Mouse (Mus musculus): ENCODE measurements around the gene Osgin1. TPM values are rescaled to one million over a fixed set of nuclear protein-coding genes. Genes with fewer than 3 reads are reported as not detected.
A peak's percentile ranks its signal among the peaks of the same experiment; 100 is the strongest.

Osgin1 gene
- polyA plus RNA-seq, 1 experiment from 2014 or later = 3.8 TPM

DNA sequence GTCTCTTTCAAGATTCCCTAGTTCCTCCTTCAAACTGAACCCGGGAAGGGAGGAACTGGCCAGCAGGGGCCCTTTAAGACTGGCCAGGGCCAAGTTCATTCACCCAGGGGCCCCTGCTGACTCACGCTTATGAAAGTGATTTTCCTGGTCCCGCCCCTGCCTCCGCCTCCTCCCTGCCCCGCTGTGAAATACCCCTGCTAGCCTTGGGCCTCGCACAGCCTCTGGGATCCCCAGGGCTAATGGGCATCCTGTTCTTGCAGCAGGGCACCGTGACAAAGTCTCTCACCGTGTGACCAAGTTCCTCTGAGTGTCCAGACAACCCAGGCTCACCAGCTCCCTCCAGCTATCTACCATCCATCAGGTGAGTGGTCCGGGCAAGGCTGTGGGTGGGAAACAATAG is 3.0 kb downstream of the Osgin1 start:
- Histone ChIP-seq H3K4me3 (replicated peaks) (peak overlapping the region; percentile 23), H3K9ac (peak overlapping the region; percentile 18; the same call in 1 of the 2 replicates), H3K4me1 (replicated peaks) (peaks cover 45% of the 10 kb centered on the region), H3K36me3 (no peaks in the 10 kb centered on the region), H3K27me3 (replicated peaks) (no peaks in the 10 kb centered on the region), H3K4me2 (replicated peaks) (peak overlapping the region; percentile 46), H3K27ac (peak overlapping the region; percentile 3; the same call in 1 of the 2 replicates), H3K9me3 (no peaks in the 10 kb centered on the region)
- ATAC-seq = peak; percentile 76
- 14% methylated on average over 9 of the region's 9 CpGs for WGBS

GRCm38 (mm10) chr8:119437506-119437905 is 3.6 kb downstream of the Osgin1 start:
- ATAC-seq = no peak
- Histone ChIP-seq H3K4me1 (replicated peaks) (peaks cover 45% of the 10 kb centered on the region), H3K9ac (peak overlapping the region; percentile 18; the same call in 1 of the 2 replicates), H3K4me3 (replicated peaks) (peak overlapping the region; percentile 23), H3K4me2 (replicated peaks) (peak overlapping the region; percentile 46), H3K9me3 (no peaks in the 10 kb centered on the region), H3K27me3 (replicated peaks) (no peaks in the 10 kb centered on the region), H3K36me3 (no peaks in the 10 kb centered on the region), H3K27ac (0 out of 2 replicates have a peak overlapping the region, but pooled peaks have one; percentile 3)
- 72% methylated on average over 11 of the region's 11 CpGs for WGBS

DNA sequence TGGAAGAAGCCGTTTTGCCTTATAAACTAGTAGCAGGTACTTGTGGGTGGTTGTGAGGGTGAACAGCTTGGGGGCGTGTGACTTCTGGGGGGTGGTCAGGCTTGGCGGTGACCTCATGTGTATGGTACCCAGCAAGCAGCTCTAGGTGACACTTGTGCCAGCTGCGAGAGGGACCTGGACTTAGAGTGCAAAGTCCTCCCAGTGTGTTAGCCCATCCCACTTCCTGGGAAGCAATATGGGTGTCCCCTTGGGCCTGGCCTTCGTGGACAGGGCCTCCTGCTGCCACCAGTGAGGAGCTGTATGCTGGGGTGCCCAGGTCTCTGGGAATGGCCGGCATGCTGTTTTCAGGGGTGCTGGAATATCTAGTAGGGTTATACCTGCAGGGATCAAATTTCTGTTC is 5.0 kb downstream of the Osgin1 start:
- Histone ChIP-seq H3K4me3 (replicated peaks) (no peak overlapping the region), H3K27ac (no peak overlapping the region), H3K9ac (no peak overlapping the region)

DNA sequence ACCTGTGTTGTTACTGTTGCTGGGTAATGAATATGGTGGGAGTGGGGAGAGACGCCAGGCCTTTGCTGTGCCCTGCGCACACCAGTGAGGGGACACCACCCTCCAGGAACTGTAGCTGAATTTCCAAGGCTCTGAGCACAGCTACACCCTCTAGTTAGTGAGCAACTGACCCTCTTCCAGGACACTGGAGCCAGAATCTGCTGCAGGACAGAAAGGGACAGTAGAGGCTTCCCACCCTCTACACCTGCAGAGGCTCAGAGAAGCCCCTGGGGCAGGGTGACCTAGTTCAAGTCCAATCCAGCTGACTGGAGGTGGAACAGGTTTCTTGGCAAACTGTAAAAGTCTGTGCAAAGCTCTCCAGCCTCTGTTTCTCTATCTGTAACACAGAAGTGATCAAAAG is 5.5 kb downstream of the Osgin1 start:
- H3K27ac ChIP-seq = no peak overlapping the region
- peak overlapping the region; percentile 46; the same call in 1 of the 2 replicates for H3K4me2 ChIP-seq (replicated peaks)
- ATAC-seq = no peak
- WGBS = 84% methylated on average over 2 of the region's 2 CpGs
- no peaks in the 10 kb centered on the region for H3K36me3 ChIP-seq
- H3K9me3 ChIP-seq = no peaks in the 10 kb centered on the region
- H3K4me3 ChIP-seq (replicated peaks) = no peak overlapping the region
- peaks cover 44% of the 10 kb centered on the region for H3K4me1 ChIP-seq (replicated peaks)
- H3K27me3 ChIP-seq (replicated peaks) = no peaks in the 10 kb centered on the region
- H3K9ac ChIP-seq = no peak overlapping the region

More for the DNA sequence above, 5.0 kb downstream of the Osgin1 start:
- 0 out of 2 replicates have a peak, but pooled peaks have one; percentile 9 for ATAC-seq
- H3K9me3 ChIP-seq = no peaks in the 10 kb centered on the region
- peaks cover 45% of the 10 kb centered on the region for H3K4me1 ChIP-seq (replicated peaks)
- peak overlapping the region; percentile 46; the same call in 1 of the 2 replicates for H3K4me2 ChIP-seq (replicated peaks)
- no peaks in the 10 kb centered on the region for H3K36me3 ChIP-seq
- H3K27me3 ChIP-seq (replicated peaks) = no peaks in the 10 kb centered on the region
- WGBS = 67% methylated on average over 6 of the region's 6 CpGs

DNA sequence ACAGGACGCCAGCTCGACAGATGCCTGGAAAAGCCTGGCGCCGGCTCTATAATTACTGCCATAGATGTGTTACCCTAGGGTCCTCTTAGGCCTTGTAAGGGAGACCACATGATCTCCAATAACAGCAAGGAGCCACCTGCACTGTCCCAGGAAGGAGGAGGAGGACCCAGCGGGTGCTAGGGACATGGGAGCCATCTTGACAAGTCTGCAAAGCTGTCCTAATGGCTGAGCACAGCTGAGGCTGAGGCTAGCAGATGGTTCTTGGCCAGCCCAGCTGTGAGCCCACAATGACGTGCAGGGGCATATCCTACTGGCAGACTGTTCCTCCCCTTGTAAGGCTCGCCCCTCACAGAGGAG is 5.9 kb downstream of the Osgin1 start:
- peaks cover 39% of the 10 kb centered on the region for H3K4me1 ChIP-seq (replicated peaks)
- 0 out of 2 replicates have a peak overlapping the region, but pooled peaks have one; percentile 58 for H3K27ac ChIP-seq
- no peaks in the 10 kb centered on the region for H3K36me3 ChIP-seq
- ATAC-seq = 0 out of 2 replicates have a peak, but pooled peaks have one; percentile 3
- no peak overlapping the region for H3K4me3 ChIP-seq (replicated peaks)
- H3K9me3 ChIP-seq = no peaks in the 10 kb centered on the region
- WGBS = 69% methylated on average over 7 of the region's 7 CpGs
- H3K9ac ChIP-seq = 0 out of 2 replicates have a peak overlapping the region, but pooled peaks have one; percentile 6
- no peaks in the 10 kb centered on the region for H3K27me3 ChIP-seq (replicated peaks)
- H3K4me2 ChIP-seq (replicated peaks) = no peak overlapping the region

DNA sequence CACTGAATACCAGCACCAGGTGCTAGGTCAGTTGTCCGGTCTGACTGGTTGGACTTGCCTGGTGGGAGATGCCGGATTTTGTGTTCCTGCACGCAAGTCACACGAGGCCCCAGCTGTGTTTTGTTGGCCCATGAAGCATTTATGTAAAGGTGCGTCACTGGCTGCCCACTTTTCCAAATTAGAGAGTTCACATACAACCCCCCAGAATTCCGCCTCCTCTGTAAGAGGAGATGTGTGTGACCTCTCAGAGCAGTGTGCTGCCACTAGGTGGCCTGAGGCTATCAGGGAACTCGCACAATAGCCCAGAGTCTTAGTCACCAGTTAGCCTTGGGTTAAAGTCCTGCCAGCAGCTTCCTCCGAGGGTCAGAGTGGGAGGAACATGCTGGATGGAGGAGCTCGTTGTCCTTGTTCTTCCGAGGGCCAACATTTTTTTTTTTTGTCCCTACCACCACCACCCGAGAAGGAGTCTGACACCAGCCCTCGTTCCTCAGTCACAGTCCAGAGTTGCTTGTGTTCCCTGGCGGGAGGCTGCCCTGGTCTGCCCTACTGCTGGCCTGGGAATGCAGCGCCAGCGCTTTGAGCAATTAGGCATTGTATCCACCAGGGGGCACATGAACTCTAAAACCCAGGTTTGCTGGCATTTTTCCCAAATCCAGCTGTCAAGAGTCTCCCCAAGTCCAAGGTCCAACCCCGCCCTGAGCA is 6.5 kb downstream of the Osgin1 start:
- no peaks in the 10 kb centered on the region for H3K9me3 ChIP-seq
- H3K27ac ChIP-seq = peak overlapping the region; percentile 58; the same call in 1 of the 2 replicates
- H3K36me3 ChIP-seq = no peaks in the 10 kb centered on the region
- ATAC-seq = peak; percentile 65
- 19% methylated on average over 16 of the region's 16 CpGs for WGBS
- no peak overlapping the region for H3K9ac ChIP-seq
- H3K4me2 ChIP-seq (replicated peaks) = peak overlapping the region; percentile 45
- H3K4me1 ChIP-seq (replicated peaks) = peaks cover 38% of the 10 kb centered on the region
- no peaks in the 10 kb centered on the region for H3K27me3 ChIP-seq (replicated peaks)
- H3K4me3 ChIP-seq (replicated peaks) = no peak overlapping the region

GRCm38 (mm10) chr8:119440952-119441270 is 7.0 kb downstream of the Osgin1 start:
- no peak overlapping the region for H3K4me3 ChIP-seq (replicated peaks)
- H3K4me1 ChIP-seq (replicated peaks) = peaks cover 39% of the 10 kb centered on the region
- H3K9ac ChIP-seq = no peak overlapping the region
- no peaks in the 10 kb centered on the region for H3K27me3 ChIP-seq (replicated peaks)
- H3K36me3 ChIP-seq = no peaks in the 10 kb centered on the region
- peak; percentile 78 for ATAC-seq
- WGBS = 34% methylated on average over 1 of the region's 1 CpGs
- peak overlapping the region; percentile 45 for H3K4me2 ChIP-seq (replicated peaks)
- peak overlapping the region; percentile 77; the same call in 1 of the 2 replicates for H3K27ac ChIP-seq
- no peaks in the 10 kb centered on the region for H3K9me3 ChIP-seq

GRCm38 (mm10) chr8:119442013-119442412 is 8.1 kb downstream of the Osgin1 start:
- no peak overlapping the region for H3K4me3 ChIP-seq (replicated peaks)
- no peak overlapping the region for H3K9ac ChIP-seq
- no peak overlapping the region for H3K27ac ChIP-seq
- no peak for ATAC-seq
- H3K9me3 ChIP-seq = no peaks in the 10 kb centered on the region
- H3K4me2 ChIP-seq (replicated peaks) = no peak overlapping the region
- no peaks in the 10 kb centered on the region for H3K36me3 ChIP-seq
- WGBS = 67% methylated on average over 5 of the region's 5 CpGs
- peaks cover under 1% of the 10 kb centered on the region for H3K27me3 ChIP-seq (replicated peaks)
- H3K4me1 ChIP-seq (replicated peaks) = peaks cover 39% of the 10 kb centered on the region

GRCm38 (mm10) chr8:119442970-119443369 is 9.0 kb downstream of the Osgin1 start:
- Histone ChIP-seq H3K4me2 (replicated peaks) (no peak overlapping the region), H3K4me3 (replicated peaks) (no peak overlapping the region), H3K9ac (no peak overlapping the region), H3K27ac (no peak overlapping the region), H3K27me3 (replicated peaks) (peaks cover 10% of the 10 kb centered on the region), H3K36me3 (no peaks in the 10 kb centered on the region), H3K9me3 (no peaks in the 10 kb centered on the region), H3K4me1 (replicated peaks) (peaks cover 35% of the 10 kb centered on the region)
- ATAC-seq = no peak
- 96% methylated on average over 8 of the region's 8 CpGs for WGBS

DNA sequence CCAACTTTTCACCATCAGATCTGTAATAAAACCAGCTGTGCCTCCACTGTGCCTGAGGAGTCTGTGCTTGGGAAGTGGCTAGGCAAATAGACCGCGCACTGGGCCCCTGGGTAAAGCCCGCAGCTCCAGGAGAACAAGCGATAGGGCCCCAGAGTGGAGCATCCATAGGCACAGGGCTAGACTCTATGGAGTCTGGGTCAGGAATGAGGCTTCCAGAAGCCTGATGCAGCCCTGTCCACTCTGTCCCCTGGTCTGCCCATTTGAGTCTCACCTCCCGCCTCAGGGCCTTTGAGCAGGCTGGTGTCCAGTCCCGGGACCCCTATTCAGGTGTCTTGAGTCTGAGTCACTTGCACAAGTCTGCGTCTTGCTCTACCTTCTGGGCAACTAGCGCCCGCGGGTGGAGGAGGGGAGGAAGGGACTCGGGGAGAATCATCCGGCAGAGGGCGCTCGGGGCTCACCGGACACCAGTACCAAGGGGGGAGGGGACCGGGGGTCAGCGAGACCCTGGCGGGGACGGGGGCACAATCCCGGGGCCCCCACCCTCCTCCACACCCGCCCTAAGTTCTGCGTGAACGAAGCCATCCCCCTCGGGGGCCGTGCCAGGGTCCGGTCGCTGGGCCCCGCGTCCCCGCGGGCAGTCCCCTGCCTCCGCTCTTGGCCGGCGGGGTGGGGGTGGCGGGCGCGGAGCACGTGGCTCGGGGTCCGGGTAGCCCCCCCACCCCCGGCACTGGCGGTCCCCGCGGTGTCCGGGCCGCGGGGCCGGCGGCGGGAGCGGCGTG is 12.5 kb downstream of the Osgin1 start, which contains the start of gene Necab2:
Gene Necab2 (plus strand): TSS at position 509 of the 779 bp plus-strand sequence.
- H3K4me1 ChIP-seq (replicated peaks) = peaks cover 10% of the 10 kb centered on the region
- H3K9ac ChIP-seq = peak within 1 kb of the TSS; percentile 58
- H3K27me3 ChIP-seq (replicated peaks) = peaks cover 21% of the 10 kb centered on the region
- peak; percentile 74 for ATAC-seq
- H3K4me2 ChIP-seq (replicated peaks) = peak within 1 kb of the TSS; percentile 99
- no peak within 1 kb of the TSS for H3K27ac ChIP-seq
- no peaks in the 10 kb centered on the region for H3K9me3 ChIP-seq
- no peaks in the 10 kb centered on the region for H3K36me3 ChIP-seq
- WGBS = 2% methylated on average over 34 of the region's 52 CpGs
- H3K4me3 ChIP-seq (replicated peaks) = peak within 1 kb of the TSS; percentile 66

DNA sequence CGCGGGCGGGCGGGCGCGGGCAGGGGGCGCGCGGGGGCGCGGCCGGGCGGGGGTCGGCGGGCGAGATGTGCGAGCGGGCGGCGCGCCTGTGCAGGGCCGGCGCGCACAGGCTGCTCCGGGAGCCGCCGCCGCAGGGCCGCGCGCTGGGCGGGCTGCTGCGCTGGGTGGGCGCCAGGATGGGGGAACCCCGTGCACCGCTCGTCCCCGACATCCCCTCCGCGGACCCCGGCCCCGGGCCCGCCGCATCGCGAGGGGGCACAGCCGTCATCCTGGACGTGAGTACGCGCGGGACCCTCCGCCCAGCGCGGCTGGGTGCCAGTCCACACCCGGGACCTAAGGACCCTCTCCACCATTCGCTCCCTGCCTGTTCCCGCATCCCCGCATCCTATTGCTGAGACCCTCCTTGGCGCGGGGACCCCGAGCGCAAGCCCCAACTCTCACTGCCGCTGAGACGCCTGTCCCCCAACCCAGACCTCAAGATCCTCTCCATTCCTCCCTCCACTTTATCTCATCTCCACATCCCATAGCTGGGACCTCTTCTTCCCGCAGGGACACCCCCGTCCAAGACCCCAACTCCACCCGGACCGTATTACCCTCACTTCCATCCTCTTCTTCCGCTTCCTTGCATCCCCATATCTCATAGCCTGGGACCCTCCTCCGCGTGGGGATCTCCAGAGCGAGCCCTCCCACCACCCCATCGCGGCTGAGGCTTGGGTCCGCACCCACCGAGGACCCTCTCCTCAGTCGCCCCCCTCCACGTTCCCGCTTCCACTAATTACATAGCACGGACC is 13.3 kb downstream of the Osgin1 start:
- Histone ChIP-seq H3K4me1 (replicated peaks) (peaks cover 9% of the 10 kb centered on the region), H3K36me3 (no peaks in the 10 kb centered on the region), H3K27me3 (replicated peaks) (peaks cover 21% of the 10 kb centered on the region), H3K9me3 (no peaks in the 10 kb centered on the region), H3K4me2 (replicated peaks) (peak overlapping the region; percentile 99), H3K27ac (no peak overlapping the region), H3K4me3 (replicated peaks) (peak overlapping the region; percentile 66), H3K9ac (peak overlapping the region; percentile 58)
- peak; percentile 64 for ATAC-seq
- under 1% methylated on average over 58 of the region's 80 CpGs for WGBS

DNA sequence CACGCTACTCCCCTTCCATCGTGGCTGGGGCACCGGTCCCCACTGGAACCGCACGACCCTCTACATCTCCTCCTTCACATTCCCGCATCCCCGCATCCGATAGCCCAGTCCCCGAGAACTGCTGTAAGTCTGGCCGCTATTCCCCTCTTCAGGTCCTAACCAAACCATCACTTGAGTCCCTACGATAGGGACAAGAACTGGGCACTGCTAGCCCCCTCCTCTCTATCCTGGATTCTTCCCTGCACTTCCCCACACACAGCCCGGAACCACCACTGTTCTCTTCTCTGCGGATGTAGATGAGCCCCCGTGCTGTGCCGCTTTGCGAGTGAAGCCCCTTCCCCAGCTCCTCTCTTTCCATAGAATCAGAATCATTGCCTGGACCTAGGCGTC is 13.9 kb downstream of the Osgin1 start:
- Histone ChIP-seq H3K36me3 (no peaks in the 10 kb centered on the region), H3K9me3 (no peaks in the 10 kb centered on the region), H3K4me1 (replicated peaks) (peaks cover 9% of the 10 kb centered on the region), H3K4me3 (replicated peaks) (peak overlapping the region; percentile 66), H3K9ac (0 out of 2 replicates have a peak overlapping the region, but pooled peaks have one; percentile 23), H3K4me2 (replicated peaks) (peak overlapping the region; percentile 99), H3K27ac (no peak overlapping the region), H3K27me3 (replicated peaks) (peaks cover 21% of the 10 kb centered on the region)
- 6% methylated on average over 17 of the region's 17 CpGs for WGBS
- ATAC-seq = no peak
